Mouse (Mus musculus): Measurements from ENCODE around the gene Cntnap2.
A peak's percentile ranks its signal among the peaks of the same experiment; 100 is the strongest.
"Not testable (repeated sequence)": the region's sequence is repeated elsewhere in the genome, so short reads cannot be mapped to it uniquely, and the experiment has no call there.

The Cntnap2 gene

DNA sequence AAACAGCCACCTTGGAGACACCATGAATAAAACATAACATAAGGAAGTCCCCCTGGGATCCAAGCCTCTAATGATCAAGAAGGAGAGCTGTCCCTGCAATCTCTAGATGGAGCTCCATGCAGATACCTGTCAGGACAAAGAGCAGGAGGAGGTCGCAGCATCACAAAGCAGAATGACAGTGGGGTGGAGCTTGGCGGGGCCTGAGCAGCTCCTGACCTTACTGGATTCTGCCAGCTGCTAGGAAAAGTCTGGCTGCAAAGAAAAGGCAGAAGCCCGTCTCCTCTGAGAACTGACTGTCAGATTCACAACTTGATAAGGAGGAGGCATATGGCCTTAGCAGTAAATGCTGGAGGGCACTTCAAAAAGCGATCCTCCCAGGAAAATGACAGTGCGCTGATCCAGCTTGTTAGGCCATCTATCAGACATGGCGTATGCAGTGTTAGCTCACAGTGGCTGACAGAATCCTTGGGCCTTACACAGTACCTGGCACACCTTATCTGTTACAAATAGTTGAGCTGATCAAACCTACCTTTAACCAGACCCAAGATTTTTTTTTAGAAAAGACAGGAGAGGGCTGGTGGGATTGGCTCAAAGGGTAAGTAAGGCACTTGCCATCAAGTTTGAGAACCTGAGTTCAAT is 2050.5 kb downstream of the Cntnap2 start:
- no peak for DNase-seq (ENCODE audit: low read depth in 2 of 2, low spot score in 2 of 2)

- not testable (repeated sequence) for DNase-seq (ENCODE audit: low read depth in 2 of 2, low spot score in 2 of 2)
Measured at GRCm38 (mm10) chr6:47134063-47134462, 2074.9 kb downstream of the Cntnap2 start.

DNA sequence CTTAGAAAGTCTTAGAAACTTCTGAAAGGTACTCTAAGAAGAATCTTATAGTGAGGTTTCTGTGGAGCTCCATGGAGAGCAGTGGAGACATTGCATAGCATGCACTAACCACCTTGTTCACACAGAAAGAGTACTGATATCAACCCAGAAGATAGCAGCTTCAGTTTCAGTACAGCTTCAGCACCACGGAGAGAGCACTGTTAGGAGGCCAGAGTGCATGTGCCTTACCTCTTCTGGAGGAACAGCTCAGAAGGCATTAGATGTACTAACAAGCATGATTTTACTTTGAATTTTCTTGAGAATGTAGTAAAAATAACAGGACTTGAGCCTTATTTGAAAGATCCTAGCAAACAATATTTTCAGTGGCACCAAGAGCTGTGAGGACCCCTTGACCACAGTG is 2093.9 kb downstream of the Cntnap2 start:
- DNase-seq (ENCODE audit: low read depth in 2 of 2, low spot score in 2 of 2) = not testable (repeated sequence)

- not testable (repeated sequence) for DNase-seq (ENCODE audit: low read depth in 2 of 2, low spot score in 2 of 2)
Measured at GRCm38 (mm10) chr6:47174580-47175294, 2115.6 kb downstream of the Cntnap2 start.

GRCm38 (mm10) chr6:47175356-47176156 is 2116.4 kb downstream of the Cntnap2 start:
- not testable (repeated sequence) for DNase-seq (ENCODE audit: low read depth in 2 of 2, low spot score in 2 of 2)

GRCm38 (mm10) chr6:47176157-47176555 is 2117.0 kb downstream of the Cntnap2 start:
- not testable (repeated sequence) for DNase-seq (ENCODE audit: low read depth in 2 of 2, low spot score in 2 of 2)

- not testable (repeated sequence) for DNase-seq (ENCODE audit: low read depth in 2 of 2, low spot score in 2 of 2)
Measured at GRCm38 (mm10) chr6:47181372-47181771, 2122.2 kb downstream of the Cntnap2 start.

DNA sequence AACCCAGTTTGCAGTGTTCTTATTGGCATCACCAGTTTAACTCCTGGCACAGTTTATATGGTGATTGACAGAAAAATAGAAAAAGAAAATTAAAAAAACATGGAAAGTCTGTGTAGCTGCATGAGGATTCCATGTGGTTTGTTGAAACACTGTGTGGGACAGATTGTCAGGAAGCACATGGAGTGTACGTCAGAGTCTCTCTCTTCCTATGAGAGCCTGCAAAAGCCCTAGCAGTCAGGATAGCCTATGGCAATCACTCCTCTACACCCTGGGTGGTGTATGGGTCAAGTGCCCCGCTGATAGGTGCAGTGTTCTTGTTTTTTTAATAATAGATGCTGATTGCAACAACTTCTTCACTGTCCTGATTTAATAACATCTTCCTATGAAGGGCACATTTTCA is 2123.1 kb downstream of the Cntnap2 start:
- no peak for DNase-seq (ENCODE audit: low read depth in 2 of 2, low spot score in 2 of 2)

DNA sequence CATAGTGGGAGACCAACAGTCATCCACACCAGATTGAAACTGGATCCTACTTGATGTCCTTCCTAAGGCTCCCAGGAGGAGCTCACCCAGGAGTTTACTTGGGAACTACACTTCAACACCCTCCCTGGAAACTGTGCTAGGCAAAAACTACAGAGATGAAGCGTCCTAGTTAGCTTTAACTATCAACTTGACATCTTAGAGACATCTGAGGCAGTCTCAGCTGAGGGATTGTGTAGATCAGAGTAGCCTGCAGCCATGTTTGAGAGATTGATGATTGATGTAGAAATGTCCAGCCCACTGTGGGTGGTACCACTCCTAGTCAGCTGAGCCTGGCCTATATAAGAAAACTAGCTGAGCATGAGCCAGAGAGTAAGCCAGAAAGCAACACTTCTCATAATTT is 2123.6 kb downstream of the Cntnap2 start:
- no peak for DNase-seq (ENCODE audit: low read depth in 2 of 2, low spot score in 2 of 2)

DNA sequence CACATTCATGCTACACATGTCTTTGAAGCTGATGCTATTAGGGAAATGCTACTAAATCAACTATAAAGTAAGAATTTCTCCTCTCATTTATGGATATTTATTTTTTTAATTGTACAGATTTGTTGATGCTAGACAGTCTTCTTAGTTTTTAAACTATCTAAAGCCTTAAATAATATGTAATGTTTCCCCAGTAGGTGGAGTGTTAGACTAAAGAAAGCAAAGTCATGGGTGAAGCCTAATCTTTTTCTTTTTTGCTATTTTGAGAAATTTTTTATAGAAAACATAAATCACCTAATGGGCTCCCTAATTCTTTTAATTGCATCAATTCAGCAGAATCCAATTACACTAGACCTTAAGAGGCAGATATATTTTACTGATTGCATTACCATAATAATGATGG is 2124.7 kb downstream of the Cntnap2 start:
- DNase-seq (ENCODE audit: low read depth in 2 of 2, low spot score in 2 of 2) = not testable (repeated sequence)

DNA sequence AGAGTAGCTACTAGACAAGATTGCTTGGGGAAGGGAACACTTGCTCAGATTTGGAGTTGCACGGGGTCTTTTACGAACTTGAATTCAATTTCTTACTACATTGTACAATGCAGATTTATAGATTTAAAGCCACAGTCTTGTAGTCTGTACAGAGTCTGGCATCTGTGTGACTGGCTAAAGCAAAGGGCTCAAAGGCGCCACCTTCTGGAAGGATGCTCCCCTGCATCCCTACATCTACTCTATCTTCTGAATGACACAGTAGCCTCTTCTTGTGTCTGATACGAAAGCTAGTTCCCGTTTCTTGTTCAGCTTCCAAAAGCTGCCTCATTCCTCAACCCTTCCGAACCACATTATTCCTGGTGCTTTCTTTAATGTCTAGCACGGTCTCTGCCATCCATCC is 2129.0 kb downstream of the Cntnap2 start:
- peak in 1 of 2 experiments; percentile 2 for DNase-seq (ENCODE audit: low read depth in 2 of 2, low spot score in 2 of 2)

GRCm38 (mm10) chr6:47188596-47188995 is 2129.4 kb downstream of the Cntnap2 start:
- DNase-seq (ENCODE audit: low read depth in 2 of 2, low spot score in 2 of 2) = not testable (repeated sequence)

GRCm38 (mm10) chr6:47190282-47190681 is 2131.1 kb downstream of the Cntnap2 start:
- DNase-seq (ENCODE audit: low read depth in 2 of 2, low spot score in 2 of 2) = no peak

GRCm38 (mm10) chr6:47191277-47191800 is 2132.2 kb downstream of the Cntnap2 start:
- DNase-seq (ENCODE audit: low read depth in 2 of 2, low spot score in 2 of 2) = peak in 1 of 2 experiments; percentile 21

DNA sequence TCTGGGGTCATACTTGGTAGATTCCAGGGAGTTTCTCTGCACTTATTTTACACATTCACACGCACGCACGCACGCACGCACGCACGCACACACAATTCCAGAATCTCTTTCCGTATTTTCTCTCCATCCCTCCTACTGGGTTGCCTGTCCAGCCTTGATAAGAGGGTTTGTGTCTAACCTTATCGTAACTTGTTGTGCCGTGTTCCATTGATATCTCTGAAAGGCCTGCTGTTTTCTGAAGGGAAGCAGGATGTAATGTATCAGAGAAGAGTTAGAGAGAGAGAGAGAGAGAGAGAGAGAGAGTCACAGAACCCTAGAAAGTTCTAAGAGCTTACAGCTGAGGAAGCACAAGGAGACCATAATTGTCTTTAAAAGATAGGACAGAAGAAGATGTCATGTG is 2132.8 kb downstream of the Cntnap2 start:
- DNase-seq (ENCODE audit: low read depth in 2 of 2, low spot score in 2 of 2) = no peak

- no peak for DNase-seq (ENCODE audit: low read depth in 2 of 2, low spot score in 2 of 2)
Measured at GRCm38 (mm10) chr6:47192478-47192877, 2133.3 kb downstream of the Cntnap2 start.

DNA sequence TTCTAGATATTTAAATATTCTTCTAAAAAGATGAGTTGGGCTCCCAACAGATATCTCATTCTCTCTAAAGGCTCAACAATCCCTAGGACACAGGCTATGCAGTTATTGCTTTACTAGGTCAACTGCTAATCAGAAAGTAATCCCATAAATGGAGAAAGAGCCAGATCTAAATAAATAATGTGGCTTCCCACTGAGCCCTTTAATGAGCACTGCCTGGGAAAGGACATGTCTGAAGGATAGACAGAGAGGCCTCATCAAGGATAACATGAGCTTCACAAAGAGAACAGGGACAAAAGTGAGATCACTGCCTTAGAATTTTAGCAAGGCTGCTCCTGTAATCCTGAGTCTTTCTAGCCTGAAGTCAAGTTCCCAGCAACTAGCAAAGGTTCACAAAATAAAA is 2138.4 kb downstream of the Cntnap2 start:
- DNase-seq (ENCODE audit: low read depth in 2 of 2, low spot score in 2 of 2) = no peak

DNA sequence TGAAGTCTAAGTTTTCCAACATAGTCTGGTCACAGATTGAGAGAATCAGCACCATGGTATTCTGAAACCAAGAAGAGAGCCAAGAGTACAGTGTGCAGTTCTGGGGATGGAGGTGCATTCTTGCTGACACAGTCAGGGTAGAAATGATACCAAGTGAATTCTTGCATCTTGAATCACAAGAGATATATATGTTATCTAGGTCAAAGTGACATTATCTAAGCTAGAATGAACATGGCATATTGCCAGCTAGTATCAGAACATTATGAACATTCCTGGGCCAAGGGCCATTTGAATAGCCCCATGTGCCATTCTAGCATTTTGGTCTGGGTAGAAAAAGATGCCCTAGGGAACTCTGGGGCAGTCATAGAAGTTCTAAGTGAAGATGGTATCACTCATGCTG is 2141.5 kb downstream of the Cntnap2 start:
- no peak for DNase-seq (ENCODE audit: low read depth in 2 of 2, low spot score in 2 of 2)

DNA sequence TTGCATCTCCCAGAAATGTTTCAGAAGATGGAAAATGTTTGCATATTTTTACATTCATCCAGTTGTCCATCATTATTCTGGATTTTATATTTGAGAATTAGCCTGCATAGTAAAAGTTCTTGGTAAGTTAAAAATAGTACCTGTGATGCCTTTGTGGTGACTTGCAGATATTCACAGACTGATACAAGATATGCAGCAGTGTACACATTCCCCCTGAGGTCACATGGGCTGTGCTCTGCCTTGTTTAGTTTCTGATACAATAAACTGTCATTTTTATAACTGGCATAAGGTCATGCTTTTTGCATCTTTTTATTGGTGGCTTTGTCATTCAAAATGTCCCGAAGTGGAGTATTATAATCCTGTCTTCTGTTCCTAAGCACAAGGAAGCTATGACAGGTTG is 2148.9 kb downstream of the Cntnap2 start:
- no peak for DNase-seq (ENCODE audit: low read depth in 2 of 2, low spot score in 2 of 2)

DNA sequence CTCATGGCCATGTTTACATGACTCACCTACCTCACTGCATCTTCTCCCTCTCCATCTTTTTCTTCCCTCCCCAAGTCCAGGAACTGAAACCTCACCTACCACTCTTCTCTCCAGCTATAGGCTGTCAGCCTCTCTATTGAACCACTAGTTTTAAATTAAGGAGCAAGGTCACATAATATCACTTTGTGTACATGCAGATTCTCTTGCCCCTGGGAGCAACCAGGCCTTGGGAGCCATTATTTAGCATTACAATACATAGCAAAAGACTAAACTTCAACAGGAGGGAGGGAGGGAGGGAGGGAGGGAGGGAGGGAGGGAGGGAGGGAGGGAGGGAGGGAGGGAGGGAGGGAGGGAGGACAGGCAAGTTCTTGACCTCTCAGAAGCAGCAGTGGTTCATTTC is 2155.6 kb downstream of the Cntnap2 start:
- DNase-seq (ENCODE audit: low read depth in 2 of 2, low spot score in 2 of 2) = no peak

DNA sequence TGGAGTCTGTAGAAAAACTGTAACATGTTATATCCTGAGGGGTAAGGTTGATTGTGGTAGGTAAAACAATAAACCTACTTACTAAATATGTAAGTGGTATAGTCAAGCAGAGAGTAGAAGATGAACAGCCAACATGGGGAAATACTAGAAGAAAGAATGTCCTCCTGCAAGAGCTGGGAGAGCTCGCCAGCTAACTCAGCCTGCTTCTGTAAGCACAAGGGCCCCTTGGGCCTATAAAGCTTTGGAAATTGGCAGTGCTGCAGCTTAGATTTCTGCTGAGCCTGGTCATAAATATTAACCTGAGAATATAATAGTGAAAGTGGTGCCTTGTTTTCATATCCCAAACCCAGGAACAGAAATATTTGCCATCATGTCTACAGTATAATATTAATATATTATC is 2164.4 kb downstream of the Cntnap2 start:
- not testable (repeated sequence) for DNase-seq (ENCODE audit: low read depth in 2 of 2, low spot score in 2 of 2)

GRCm38 (mm10) chr6:47225391-47225790 is 2166.2 kb downstream of the Cntnap2 start:
- not testable (repeated sequence) for DNase-seq (ENCODE audit: low read depth in 2 of 2, low spot score in 2 of 2)

Measured in CD8-positive naive resting alpha-beta T cell, adult 2 months (primary cell).